Mouse (Mus musculus): ENCODE data around the gene Hpca. TPM values are rescaled to one million over a fixed set of nuclear protein-coding genes. Genes with fewer than 3 reads are reported as not detected.
A peak's percentile ranks its signal among the peaks of the same experiment; 100 is the strongest.

Hpca gene
- polyA plus RNA-seq, 1 experiment from 2014 or later = 0.51 TPM

DNA sequence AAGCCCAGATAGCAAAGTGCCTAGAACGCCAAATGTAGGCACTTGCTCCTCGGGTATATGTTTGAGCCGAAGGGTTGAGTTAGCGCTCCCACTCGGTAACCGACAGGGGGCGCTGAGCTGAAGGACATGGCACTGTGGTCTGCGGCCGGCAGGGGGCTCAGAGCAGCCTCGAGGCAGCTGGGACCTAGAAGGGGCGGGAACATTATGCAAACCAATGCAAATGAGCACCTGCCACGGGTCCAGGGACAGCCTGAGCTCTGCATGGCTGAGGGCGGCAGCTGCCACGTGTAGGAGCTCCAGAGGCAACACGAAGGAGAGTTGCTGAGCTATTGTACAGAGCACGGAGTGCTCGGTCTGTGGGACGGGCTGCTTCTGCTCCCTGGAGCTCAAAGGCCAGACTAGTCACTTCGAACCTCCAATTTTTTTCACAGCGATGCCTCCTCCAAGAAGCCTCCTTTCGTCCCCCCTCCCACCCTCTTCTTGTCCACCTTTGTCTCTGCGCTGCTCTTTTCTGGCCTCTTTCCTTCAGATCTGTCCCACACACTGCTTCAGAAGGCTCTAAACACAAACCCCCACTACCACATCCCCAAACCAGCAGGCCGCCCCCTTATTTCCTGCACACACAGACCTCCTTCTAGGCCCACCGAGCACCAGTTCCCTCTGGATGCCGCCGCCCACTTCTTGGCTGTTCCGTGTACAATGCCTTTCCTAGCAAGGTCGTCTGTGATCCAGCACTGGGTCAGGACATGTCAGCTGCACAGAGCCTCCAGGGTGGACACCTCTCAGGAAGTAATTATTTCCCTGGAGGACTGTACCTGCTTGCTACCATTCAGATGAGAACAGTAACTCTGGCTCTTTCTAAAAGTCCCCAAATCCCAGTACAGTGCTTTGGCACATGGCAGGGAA lies 8.5 kb downstream of the Hpca start:
- Histone ChIP-seq H3K9me3 (ENCODE audit: low read length) (no peaks in the 10 kb centered on the region), H3K36me3 (ENCODE audit: insufficient read depth, low read length) (no peaks in the 10 kb centered on the region), H3K27me3 (replicated peaks; ENCODE audit: insufficient read depth, low read length) (no peaks in the 10 kb centered on the region), H3K4me1 (ENCODE audit: insufficient read depth, low read depth, low read length) (no peaks in the 10 kb centered on the region), H3K27ac (ENCODE audit: low read length) (no peak overlapping the region), H3K9ac (replicated peaks; ENCODE audit: low read depth) (no peak overlapping the region), H3K4me2 (replicated peaks; ENCODE audit: low read depth, low read length) (no peak overlapping the region), H3K4me3 (ENCODE audit: low read depth, low read length) (no peak overlapping the region)
- TF ChIP-seq CTCF (IDR thresholded peaks at IDR 0.05) (peak; percentile 99), EP300 (IDR thresholded peaks at IDR 0.05) (no peak)
- WGBS = 30% methylated on average over 28 of the region's 28 CpGs
- peak; percentile 81 for ATAC-seq
- DNase-seq (ENCODE audit: low spot score) = peak; percentile 87

DNA sequence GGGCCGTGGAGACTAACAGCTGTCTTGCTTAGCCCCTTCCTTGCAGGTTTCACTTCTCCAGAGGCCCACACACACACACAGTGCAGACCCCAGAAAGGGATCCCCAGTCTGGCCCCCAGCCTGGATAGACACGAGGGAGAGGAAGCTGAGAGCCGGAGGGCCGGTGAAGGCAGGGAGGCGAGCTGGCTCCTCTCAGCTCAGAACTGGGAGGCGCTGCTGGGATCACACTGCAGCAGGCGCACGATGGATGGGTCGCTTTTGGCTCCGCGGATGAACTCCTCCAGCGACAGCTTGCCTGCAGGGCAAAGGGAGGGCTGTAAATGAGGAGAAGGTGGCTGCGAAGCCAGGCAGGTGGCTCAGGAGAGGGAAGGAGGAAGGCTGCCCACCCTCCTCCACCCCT lies 9.6 kb downstream of the Hpca start:
- no peak overlapping the region for H3K4me2 ChIP-seq (replicated peaks; ENCODE audit: low read depth, low read length)
- H3K27ac ChIP-seq (ENCODE audit: low read length) = no peak overlapping the region
- H3K9me3 ChIP-seq (ENCODE audit: low read length) = no peaks in the 10 kb centered on the region
- no peak for TF ChIP-seq CTCF (IDR thresholded peaks at IDR 0.05)
- no peak for TF ChIP-seq EP300 (IDR thresholded peaks at IDR 0.05)
- ATAC-seq = no peak; the same call in 1 of the 2 replicates
- DNase-seq (ENCODE audit: low spot score) = no peak
- no peaks in the 10 kb centered on the region for H3K36me3 ChIP-seq (ENCODE audit: insufficient read depth, low read length)
- no peak overlapping the region for H3K9ac ChIP-seq (replicated peaks; ENCODE audit: low read depth)
- no peaks in the 10 kb centered on the region for H3K4me1 ChIP-seq (ENCODE audit: insufficient read depth, low read depth, low read length)
- no peak overlapping the region for H3K4me3 ChIP-seq (ENCODE audit: low read depth, low read length)
- WGBS = 42% methylated on average over 13 of the region's 13 CpGs
- H3K27me3 ChIP-seq (replicated peaks; ENCODE audit: insufficient read depth, low read length) = no peaks in the 10 kb centered on the region

DNA sequence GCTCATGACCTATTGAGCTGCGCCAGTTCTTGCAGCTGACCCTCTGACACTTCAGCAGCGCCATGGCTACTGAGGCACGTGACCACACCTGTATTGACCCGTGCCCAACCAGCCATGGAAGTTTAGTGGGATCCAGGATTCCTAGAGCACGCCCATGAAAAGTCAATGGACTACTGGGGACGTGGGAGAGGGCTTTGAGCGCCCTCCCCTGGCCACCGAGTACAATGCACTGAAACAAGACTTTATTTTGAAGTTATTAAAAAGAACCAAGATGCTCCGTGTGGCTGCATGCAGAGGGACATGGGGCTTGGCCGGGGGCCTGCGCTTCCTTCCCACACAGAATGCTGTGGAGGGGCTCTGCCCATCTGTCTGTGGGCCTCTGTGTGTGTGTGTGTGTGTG lies 10.5 kb downstream of the Hpca start:
- no peak for ATAC-seq
- H3K27me3 ChIP-seq (replicated peaks; ENCODE audit: insufficient read depth, low read length) = no peaks in the 10 kb centered on the region; the same call in 1 of the 2 replicates
- peak; percentile 40 for DNase-seq (ENCODE audit: low spot score)

DNA sequence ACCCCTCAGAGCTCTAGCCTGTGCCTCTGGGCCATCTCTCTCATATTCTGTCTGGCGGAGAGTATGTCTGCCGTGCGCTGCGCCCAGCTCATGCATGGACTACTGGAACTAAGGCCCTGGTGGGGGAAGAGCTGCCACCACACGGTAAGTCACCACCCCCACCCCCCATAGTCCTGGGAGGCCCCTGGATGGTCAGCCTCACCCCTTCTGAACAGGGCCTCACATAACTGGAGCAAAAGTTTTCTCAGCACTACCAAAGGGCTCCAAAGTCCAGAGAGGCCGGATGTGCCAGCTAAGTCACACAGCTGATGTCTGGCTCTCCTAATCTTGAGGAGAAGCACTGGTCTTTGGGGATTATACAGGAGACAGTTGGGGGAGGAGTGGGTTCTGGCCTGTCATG lies 11.0 kb downstream of the Hpca start:
- H3K27me3 ChIP-seq (replicated peaks; ENCODE audit: insufficient read depth, low read length) = no peaks in the 10 kb centered on the region; the same call in 1 of the 2 replicates
- H3K27ac ChIP-seq (ENCODE audit: low read length) = no peak overlapping the region
- no peaks in the 10 kb centered on the region for H3K36me3 ChIP-seq (ENCODE audit: insufficient read depth, low read length)
- H3K9ac ChIP-seq (replicated peaks; ENCODE audit: low read depth) = no peak overlapping the region
- no peaks in the 10 kb centered on the region for H3K4me1 ChIP-seq (ENCODE audit: insufficient read depth, low read depth, low read length)
- TF ChIP-seq CTCF (IDR thresholded peaks at IDR 0.05) (no peak), EP300 (IDR thresholded peaks at IDR 0.05) (no peak)
- ATAC-seq (no peak), DNase-seq (ENCODE audit: low spot score) (no peak)
- no peak overlapping the region for H3K4me2 ChIP-seq (replicated peaks; ENCODE audit: low read depth, low read length)
- no peaks in the 10 kb centered on the region for H3K9me3 ChIP-seq (ENCODE audit: low read length)
- WGBS = 88% methylated on average over 6 of the region's 6 CpGs
- H3K4me3 ChIP-seq (ENCODE audit: low read depth, low read length) = no peak overlapping the region

More for the DNA sequence above, 10.5 kb downstream of the Hpca start:
- H3K9me3 ChIP-seq (ENCODE audit: low read length) = no peaks in the 10 kb centered on the region
- H3K4me3 ChIP-seq (ENCODE audit: low read depth, low read length) = no peak overlapping the region
- WGBS = 43% methylated on average over 11 of the region's 11 CpGs
- no peak for TF ChIP-seq EP300 (IDR thresholded peaks at IDR 0.05)
- peak; percentile 46 for TF ChIP-seq CTCF (IDR thresholded peaks at IDR 0.05)
- H3K36me3 ChIP-seq (ENCODE audit: insufficient read depth, low read length) = no peaks in the 10 kb centered on the region
- H3K27ac ChIP-seq (ENCODE audit: low read length) = no peak overlapping the region
- no peak overlapping the region for H3K9ac ChIP-seq (replicated peaks; ENCODE audit: low read depth)
- no peaks in the 10 kb centered on the region for H3K4me1 ChIP-seq (ENCODE audit: insufficient read depth, low read depth, low read length)
- H3K4me2 ChIP-seq (replicated peaks; ENCODE audit: low read depth, low read length) = no peak overlapping the region

DNA sequence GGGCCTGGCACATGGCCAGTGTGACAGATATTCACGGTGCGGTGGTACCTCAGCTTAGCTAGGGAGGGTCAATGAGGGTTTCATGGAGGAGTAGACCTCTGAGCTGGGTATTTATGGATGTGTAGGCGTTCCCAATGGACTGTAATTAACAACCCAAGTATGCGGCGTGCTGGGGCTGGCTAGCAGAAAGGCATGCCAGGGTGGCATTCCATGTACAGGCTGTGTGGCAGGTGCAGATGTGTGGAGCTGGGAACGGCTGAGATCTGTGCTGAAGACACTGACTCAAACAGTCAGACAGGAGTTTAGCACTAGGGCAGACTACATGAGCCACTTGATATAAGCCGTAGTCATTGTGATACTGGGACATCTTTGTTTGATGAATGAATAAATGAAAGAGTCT lies 13.2 kb downstream of the Hpca start:
- 78% methylated on average over 7 of the region's 7 CpGs for WGBS
- DNase-seq (ENCODE audit: low spot score) (no peak), ATAC-seq (no peak)
- no peak overlapping the region for H3K4me3 ChIP-seq (ENCODE audit: low read depth, low read length)
- H3K9ac ChIP-seq (replicated peaks; ENCODE audit: low read depth) = no peak overlapping the region
- H3K27ac ChIP-seq (ENCODE audit: low read length) = no peak overlapping the region
- H3K27me3 ChIP-seq (replicated peaks; ENCODE audit: insufficient read depth, low read length) = peaks cover 6% of the 10 kb centered on the region; the same call in 1 of the 2 replicates
- no peaks in the 10 kb centered on the region for H3K4me1 ChIP-seq (ENCODE audit: insufficient read depth, low read depth, low read length)
- no peaks in the 10 kb centered on the region for H3K9me3 ChIP-seq (ENCODE audit: low read length)
- no peaks in the 10 kb centered on the region for H3K36me3 ChIP-seq (ENCODE audit: insufficient read depth, low read length)
- H3K4me2 ChIP-seq (replicated peaks; ENCODE audit: low read depth, low read length) = no peak overlapping the region
- TF ChIP-seq CTCF (IDR thresholded peaks at IDR 0.05) (no peak), EP300 (IDR thresholded peaks at IDR 0.05) (no peak)

DNA sequence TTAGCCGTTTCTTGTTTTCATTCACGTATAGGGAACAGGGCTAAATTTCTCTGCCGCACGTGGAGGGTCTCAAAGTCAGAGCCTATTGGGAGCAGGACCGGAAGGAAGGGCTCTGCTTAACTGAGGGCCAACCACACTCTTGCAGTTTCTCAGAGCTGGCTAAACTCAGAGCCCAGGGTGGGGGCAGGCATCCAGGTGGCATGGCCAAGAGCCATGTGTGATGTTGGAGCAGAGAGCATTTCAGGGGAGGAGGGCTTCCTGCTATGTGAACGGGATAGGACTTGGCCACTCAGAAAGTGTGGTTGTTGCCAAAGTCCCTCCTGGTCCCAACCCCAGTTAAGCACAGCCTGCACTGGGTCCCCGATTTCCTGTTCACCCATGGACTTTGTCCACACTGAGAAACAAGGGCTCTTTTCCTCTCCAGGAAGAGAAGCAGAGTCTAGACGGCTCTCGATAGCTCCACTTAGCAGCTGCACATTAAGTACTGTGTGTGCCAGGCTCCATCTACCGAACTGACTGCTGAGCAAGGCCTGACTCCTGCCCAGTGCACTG lies 14.4 kb downstream of the Hpca start:
- no peak overlapping the region for H3K9ac ChIP-seq (replicated peaks; ENCODE audit: low read depth)
- H3K27ac ChIP-seq (ENCODE audit: low read length) = no peak overlapping the region
- TF ChIP-seq EP300 (IDR thresholded peaks at IDR 0.05) = no peak
- no peak for TF ChIP-seq CTCF (IDR thresholded peaks at IDR 0.05)
- no peaks in the 10 kb centered on the region for H3K36me3 ChIP-seq (ENCODE audit: insufficient read depth, low read length)
- ATAC-seq (no peak), DNase-seq (ENCODE audit: low spot score) (no peak)
- WGBS = 44% methylated on average over 10 of the region's 10 CpGs
- no peak overlapping the region for H3K4me3 ChIP-seq (ENCODE audit: low read depth, low read length)
- no peaks in the 10 kb centered on the region for H3K9me3 ChIP-seq (ENCODE audit: low read length)
- no peak overlapping the region for H3K4me2 ChIP-seq (replicated peaks; ENCODE audit: low read depth, low read length)
- no peaks in the 10 kb centered on the region for H3K4me1 ChIP-seq (ENCODE audit: insufficient read depth, low read depth, low read length)
- H3K27me3 ChIP-seq (replicated peaks; ENCODE audit: insufficient read depth, low read length) = peaks cover 6% of the 10 kb centered on the region; the same call in 1 of the 2 replicates
